Mouse (Mus musculus): ENCODE data around the gene Esrrb.

Esrrb gene

GRCm38 (mm10) chr12:86422166-86422910, 61.4 kb downstream of the Esrrb start:
- peak; percentile 16 to 17 for DNase-seq

- DNase-seq: no peak
Measured at GRCm38 (mm10) chr12:86423102-86423501, 62.2 kb downstream of the Esrrb start.

GRCm38 (mm10) chr12:86427585-86427984, 66.7 kb downstream of the Esrrb start:
- DNase-seq: no peak

GRCm38 (mm10) chr12:86431671-86432070, 70.8 kb downstream of the Esrrb start:
- DNase-seq: no peak

GRCm38 (mm10) chr12:86433371-86433821, 72.5 kb downstream of the Esrrb start:
- DNase-seq: peak; percentile 86 to 87

- DNase-seq: no peak
Measured at GRCm38 (mm10) chr12:86435651-86436050, 74.7 kb downstream of the Esrrb start.

GRCm38 (mm10) chr12:86450848-86451247, 89.9 kb downstream of the Esrrb start:
- DNase-seq: no peak

GRCm38 (mm10) chr12:86455009-86455408, 94.1 kb downstream of the Esrrb start:
- no peak for DNase-seq

GRCm38 (mm10) chr12:86462742-86463470, 102.0 kb downstream of the Esrrb start:
- no peak for DNase-seq

- DNase-seq: no peak
Measured at GRCm38 (mm10) chr12:86464385-86464784, 103.5 kb downstream of the Esrrb start.

- DNase-seq: no peak
Measured at GRCm38 (mm10) chr12:86466180-86466579, 105.3 kb downstream of the Esrrb start.

- no peak for DNase-seq
Measured at GRCm38 (mm10) chr12:86469919-86470318, 109.0 kb downstream of the Esrrb start.

GRCm38 (mm10) chr12:86470912-86471311, 110.0 kb downstream of the Esrrb start:
- DNase-seq: no peak

GRCm38 (mm10) chr12:86473630-86474029, 112.7 kb downstream of the Esrrb start:
- DNase-seq: no peak

GRCm38 (mm10) chr12:86475994-86476393, 115.1 kb downstream of the Esrrb start:
- no peak for DNase-seq

GRCm38 (mm10) chr12:86478908-86479307, 118.0 kb downstream of the Esrrb start:
- DNase-seq: no peak

- DNase-seq: no peak
Measured at GRCm38 (mm10) chr12:86482029-86482428, 121.1 kb downstream of the Esrrb start.

- no peak for DNase-seq
Measured at GRCm38 (mm10) chr12:86483413-86483841, 122.5 kb downstream of the Esrrb start.

GRCm38 (mm10) chr12:86488005-86488404, 127.1 kb downstream of the Esrrb start:
- no peak for DNase-seq

GRCm38 (mm10) chr12:86490052-86490451, 129.1 kb downstream of the Esrrb start:
- no peak for DNase-seq

- peak in 1 of 2 experiments; percentile 28 for DNase-seq
Measured at GRCm38 (mm10) chr12:86491500-86491899, 130.6 kb downstream of the Esrrb start.

- peak; percentile 28 to 50 for DNase-seq
Measured at GRCm38 (mm10) chr12:86492822-86493221, 131.9 kb downstream of the Esrrb start.

- DNase-seq: no peak
Measured at GRCm38 (mm10) chr12:86497126-86497525, 136.2 kb downstream of the Esrrb start.

- DNase-seq: peak; percentile 62 to 78
Measured at GRCm38 (mm10) chr12:86498765-86499164, 137.8 kb downstream of the Esrrb start.

Data from cerebellum, postnatal 14 days (tissue).